Mouse (Mus musculus): ENCODE data around the gene Klf13.

The Klf13 gene

DNA sequence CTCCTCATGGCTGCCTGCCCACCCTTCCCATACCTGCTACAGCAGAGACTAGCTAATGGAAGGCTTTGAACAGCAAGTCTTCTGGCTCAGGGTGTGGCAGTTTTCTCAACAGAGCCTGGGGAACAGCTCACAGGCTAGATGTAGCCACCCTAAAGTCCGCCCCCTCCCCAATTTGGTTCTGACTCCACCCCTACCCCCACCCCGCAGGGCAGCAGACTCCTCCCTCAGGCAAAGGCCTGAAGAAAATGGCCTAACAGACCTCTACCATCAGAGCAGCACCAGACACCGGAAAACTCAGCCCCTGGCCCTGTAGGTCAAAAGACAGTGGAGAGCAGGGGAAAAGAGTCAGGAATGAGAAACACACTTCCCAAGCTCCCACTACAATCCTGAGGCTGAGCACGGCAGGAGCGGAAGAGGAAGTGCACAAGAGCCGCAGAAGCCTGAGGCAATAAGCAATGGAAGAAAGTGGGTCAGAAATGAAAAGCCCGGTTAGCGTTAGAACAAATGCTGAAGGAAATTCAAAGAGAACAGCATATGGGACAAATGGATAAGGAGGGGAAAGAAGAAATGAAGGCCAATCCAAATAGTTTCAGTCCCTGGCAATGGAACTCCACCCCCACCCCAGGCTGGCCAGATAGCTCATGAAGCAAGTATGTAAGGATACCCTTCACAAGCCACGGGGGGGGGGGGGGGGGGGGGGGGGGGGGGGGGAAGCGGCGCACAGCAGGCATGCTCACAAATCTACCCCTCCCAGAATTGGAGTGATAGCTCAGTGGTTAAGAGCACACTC is 30.0 kb downstream of the Klf13 start:
- DNase-seq (ENCODE audit: low spot score), result no peak

DNA sequence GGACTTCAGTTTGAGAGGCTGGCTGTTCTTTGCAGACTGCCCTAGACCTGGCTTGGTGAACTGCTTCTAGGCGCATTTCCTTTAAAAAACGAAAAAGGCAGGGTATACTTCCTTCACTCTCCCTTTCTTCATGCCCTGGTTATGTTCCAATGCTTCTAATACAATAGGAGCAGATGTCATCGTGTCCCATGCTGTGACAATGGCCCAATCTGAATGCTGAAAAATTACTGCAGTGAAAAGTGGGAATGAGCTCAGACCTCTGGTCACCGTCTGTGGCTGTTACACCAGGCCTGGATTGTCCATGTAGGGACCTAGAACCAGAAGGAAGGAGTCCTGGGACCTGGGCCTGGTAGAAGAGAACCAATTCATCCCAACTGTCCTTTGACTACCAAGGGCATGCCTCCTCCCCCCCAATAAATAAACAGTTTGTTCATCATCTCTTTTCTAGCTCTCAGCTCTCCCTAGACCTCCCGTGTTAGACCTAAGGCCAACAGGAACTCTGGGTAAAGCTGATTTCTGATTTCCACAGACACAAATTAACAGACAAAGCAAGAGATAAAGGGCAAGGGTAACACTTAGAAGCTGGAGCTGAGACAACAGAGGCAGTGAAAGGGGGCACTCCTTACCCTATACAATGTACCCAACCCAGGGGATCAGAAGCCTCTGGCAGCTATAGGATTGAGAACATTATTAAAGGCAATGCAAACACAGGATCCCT is 30.8 kb downstream of the Klf13 start:
- DNase-seq (ENCODE audit: low spot score), result no peak

DNA sequence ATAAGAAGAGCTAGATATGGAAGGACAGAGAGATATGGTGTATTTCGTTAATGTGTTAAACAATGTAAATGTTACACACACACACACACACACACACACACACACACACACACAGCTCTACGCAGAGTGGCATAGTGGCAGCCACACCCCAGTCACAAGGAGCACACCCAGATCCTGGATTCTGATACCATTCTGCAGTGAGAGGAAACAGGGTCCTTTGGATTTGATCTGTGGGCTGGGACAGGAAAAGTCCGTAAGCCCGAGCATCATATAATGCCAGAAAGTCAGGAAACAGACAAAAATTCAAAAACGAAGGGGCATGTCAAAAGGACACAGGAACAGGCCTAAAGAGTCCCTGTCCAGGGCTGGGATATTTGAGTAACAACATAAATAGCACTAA is 33.1 kb downstream of the Klf13 start:
- DNase-seq (ENCODE audit: low spot score), result no peak

DNA sequence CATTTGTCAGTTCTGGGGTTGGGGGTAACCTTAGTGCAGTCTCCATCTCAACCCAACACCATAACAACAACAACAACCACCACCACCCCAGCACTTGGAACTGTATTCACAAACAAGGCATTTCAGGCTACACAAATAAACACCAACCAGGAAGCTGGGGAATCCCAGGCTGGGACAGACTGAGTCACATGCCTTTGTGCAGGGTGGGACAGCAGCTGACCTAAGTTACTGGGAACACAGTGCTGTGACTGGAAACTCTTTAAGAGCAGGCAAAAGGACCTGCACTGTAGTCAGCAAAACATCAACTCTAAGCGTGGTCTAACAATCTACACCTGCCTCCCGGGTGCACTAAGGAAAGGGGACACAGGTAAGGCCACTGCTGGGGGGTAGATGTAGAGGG is 33.5 kb downstream of the Klf13 start:
- no peak for DNase-seq (ENCODE audit: low spot score)

DNA sequence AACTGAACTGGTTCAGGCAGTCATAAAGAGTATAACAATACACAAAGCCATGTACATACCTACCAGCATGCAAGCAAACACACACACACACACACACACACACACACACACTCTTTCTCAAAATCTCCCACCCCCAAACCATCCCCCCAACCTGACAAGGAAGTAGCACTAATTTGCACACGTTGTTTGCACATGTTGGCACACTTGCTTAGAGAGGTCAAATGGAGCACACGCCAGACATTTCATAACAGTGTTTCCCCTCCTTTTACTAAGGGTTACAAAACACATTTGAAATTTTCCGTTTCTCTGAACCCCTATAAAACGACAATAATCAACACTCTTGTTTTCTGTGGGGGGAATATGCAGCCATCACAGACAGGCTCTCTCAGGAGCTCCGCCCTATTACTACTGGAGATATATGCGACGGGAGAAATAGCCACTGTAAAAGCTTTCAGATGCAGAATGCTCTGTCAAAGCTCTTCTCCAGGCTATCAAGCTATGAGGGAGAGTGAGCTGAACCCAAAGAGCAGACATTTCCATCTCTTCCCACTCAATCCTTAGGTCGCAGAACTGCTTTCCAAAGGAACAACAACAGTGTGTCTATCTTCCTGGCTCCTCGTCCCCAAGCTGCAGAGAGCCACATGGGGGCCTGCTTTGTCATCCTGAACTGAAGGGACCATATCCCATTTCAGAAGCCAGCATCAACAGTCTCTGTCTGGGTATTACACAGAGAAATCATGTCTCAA is 34.9 kb downstream of the Klf13 start:
- no peak for DNase-seq (ENCODE audit: low spot score)

DNA sequence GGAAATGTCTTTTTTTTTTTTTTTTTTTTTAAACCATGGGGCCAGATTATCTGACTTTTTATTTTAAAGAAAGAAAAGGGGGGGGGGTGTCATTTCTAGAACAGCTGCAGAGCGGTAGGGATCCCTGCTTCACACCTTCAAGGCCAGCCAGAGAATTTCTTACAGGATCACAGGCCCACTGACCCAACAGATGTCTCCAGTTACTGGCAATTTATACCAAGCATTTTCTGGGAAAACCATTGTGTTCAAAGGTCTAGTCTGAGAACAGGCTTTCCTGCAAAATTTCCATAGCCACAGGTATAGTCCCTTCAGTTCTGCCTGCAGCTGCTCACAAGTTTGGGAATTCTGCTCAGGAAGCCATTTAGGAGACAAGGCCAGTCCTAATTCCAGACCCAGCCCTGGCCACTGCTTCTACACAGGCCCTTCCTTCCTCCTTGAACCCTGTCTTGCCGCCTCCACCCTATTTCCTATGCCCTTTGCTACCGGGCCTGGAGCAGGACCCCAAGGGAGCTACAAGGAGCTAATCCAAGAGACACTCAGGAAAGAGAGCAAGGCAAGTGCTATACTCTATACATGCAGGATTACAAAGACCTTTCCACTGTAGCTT is 36.0 kb downstream of the Klf13 start:
- no peak for DNase-seq (ENCODE audit: low spot score)

DNA sequence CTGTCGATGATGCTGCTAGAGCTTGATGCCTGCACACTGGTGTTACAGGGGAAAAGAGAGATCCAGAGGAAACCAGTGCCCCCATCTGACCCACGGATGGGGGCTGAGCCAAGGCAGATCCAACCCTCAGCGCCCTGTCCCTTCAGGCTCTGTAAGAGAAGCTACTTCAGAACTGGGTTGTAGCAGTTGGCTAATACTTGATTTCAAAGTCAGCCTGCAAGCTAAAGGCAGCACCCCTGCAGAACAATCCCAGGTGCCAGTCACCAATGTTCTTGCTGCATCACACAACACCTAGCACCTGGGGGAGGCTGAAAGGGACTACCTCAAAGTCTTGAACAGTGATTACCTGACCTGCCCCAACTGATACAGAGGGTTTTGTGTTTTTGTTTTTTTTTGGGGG is 36.8 kb downstream of the Klf13 start:
- no peak for DNase-seq (ENCODE audit: low spot score)

DNA sequence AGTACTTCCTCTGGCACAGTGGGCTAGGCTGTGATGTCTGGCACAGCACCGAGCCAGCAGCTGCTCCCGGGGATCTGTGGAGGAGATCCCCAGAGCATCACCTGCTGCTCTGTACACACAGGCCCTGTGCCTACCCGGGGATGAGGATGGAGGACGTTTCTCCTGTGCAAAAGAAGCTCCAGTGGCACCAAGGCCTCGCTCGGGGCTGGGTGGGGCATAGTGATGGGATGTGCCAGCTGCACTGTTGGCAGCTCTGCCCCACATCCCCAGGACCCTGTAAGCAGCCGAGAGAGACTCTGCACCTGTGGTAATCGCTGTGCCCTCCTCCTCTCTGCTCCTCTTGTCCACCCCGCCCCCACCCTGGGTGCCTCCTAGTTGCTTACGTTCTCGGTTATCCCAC is 37.4 kb downstream of the Klf13 start:
- no peak for DNase-seq (ENCODE audit: low spot score)

DNA sequence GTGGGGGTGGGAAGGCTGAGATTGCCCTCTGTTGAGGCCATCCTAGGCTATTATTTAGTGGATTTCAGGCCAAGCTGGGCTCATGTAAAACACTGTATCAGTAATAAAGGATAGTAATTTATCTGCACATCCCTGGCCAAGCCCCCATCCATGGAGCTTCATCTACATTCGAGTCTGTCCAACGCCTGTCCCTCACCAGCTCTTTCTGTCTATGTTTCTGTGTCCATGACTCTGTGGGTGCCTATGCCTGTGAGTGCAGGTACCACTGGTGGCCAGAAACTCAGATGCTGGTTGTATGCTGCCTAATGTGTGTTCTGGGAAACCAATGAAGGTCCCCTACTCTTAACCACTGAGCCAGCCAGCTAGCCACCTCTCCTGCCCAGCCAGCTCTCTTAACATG is 38.3 kb downstream of the Klf13 start:
- no peak for DNase-seq (ENCODE audit: low spot score)

DNA sequence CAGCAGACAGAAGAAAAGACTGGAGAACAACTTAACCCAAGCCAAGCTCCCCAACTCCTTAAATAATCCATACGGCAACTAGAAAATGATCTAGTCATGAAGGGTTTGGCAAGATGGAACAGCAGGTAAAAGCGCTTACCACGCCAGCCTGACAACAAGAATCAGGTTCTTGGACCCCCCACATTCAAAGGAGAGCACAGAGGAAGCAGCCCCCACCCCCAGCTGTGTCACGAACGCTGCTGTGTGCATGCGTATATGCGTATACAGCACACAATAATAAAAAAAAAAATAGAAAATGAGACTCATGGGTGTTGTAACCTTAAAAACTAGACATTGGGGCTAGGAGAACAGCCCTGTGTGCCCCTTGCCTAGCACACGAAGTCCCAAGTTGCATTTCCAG is 38.8 kb downstream of the Klf13 start:
- DNase-seq (ENCODE audit: low spot score), result no peak

DNA sequence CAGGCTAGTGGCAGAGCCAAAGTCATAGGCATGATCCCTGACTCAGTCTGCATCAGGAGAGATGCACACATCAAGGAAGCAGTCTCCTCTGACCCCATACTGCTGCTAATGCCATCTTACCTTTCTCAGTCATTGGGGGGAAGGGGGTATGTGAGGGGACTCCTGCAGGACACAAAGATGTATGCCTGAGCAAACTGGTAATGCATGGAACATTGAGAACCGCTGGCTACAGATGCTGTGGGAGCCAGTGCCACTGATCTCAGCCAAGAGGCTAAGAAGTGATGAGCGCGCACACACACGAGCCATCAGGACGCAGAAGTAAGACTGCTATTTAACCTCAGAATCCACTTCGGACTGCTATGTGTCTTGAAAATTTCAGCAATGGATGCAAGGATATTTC is 40.5 kb downstream of the Klf13 start:
- no peak for DNase-seq (ENCODE audit: low spot score)

DNA sequence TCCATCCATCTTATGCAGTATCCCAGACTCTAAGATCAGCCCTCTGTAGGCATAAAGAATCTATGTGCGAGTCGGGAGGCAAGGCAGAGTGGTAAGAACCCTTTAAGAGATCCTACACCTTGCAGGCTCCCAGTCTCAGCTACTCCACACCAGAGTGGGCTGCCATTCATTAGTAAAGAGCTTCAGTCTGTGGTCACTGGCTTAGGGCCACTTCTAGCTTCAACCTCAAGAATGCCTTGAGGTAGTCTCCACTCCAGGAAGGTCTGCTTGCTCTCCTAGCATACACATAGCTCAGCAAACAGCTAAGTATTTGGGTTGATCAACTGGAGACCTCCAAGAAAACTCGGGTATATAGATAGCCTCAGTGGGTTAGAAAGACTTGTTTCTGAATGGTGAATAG is 41.1 kb downstream of the Klf13 start:
- no peak for DNase-seq (ENCODE audit: low spot score)

DNA sequence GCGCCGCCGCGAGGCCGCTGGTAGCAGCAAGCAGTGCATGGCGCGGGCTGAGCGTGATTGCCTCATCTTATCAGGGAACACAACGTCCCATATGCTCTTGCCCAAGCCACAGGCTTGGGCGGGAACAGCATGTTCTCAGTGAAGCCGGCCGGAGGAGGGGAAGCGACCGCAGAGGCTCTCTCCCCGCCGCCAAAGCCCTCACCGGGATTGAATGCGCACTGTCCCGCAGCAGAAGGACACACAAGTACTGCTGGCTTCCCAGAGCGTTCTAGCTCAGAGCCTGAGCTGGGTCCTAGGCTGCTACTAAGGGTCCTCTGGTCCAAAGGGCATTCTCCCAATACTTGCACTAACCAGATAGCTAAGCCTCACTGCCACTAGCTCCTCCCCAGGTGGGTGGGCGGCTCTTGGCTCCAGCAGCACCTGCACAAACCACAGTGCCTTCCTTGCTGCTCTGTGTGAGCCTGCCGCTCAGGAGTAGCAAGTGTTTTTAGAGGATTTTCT is 41.7 kb downstream of the Klf13 start:
- DNase-seq (ENCODE audit: low spot score), result peak; percentile 86

DNA sequence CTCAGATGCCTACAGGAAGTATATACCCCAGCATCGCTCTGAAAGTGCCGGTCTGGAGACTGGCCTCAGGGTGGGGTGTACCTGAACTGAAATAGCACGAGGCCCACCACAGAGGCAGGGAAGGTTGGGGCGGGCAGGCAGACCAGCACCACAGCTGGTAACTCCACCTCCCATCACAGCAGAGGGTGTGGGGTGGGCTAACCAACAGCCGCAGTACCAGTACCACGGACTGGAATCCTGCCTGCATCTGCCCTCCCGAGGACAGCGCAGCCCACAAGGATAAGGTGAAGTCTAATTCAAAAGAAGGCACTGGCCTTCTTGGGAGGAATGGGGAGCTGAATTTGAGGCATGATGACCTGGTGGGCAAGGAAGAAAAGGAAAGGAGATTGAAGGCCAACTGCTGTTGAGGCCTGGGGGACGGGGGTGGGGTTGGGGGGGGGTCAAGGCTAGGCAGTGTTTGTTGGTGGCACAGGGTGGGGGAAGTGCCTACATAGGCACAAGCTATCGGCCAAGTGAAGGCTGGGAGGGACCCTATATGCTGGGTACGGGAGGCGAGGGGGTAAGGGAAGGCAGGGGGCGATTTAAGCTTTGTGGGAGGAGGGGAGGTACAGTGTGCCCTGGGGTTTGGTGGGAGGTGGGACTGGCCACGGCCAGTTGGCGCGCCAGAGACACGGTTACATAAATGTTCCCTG is 42.3 kb downstream of the Klf13 start:
- DNase-seq (ENCODE audit: low spot score), result no peak

DNA sequence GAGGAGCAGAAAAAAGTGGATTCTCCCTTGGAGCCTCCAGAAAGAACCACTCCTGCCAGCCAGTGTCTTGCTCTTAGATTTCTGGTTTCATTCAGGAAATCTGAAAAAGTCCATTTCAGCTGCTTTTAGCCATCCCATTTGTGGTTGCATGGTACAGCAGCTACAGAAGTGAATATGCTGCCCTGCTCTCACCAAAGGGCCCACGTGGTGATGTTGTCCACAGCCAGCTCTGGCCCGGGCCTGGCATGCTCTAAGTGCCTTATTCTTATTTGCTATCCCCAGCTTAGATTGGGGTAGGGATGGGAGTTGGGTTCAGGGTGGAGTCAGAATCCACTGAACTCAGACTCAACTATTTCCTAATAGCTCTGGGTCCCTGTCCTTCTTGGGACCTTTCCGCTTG is 43.5 kb downstream of the Klf13 start:
- no peak for DNase-seq (ENCODE audit: low spot score)

DNA sequence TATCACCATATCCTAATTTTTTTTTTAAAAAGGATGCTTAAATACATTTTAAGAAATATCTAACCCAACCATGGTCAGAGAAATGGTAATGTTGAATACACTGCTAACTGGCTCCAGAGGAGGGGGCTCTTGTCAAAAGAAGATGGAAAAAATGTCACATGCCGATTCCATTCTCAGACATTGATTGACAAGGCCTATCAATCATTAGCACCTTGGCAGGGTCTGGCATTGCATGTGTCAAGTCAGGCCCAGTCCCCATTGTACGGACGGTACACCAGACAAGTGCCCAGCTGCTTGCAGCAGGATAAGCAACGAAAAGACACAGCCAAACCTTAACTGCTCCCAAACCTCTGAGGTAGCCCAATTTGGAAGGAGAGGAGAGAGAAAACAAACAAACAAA is 44.1 kb downstream of the Klf13 start:
- DNase-seq (ENCODE audit: low spot score), result no peak

DNA sequence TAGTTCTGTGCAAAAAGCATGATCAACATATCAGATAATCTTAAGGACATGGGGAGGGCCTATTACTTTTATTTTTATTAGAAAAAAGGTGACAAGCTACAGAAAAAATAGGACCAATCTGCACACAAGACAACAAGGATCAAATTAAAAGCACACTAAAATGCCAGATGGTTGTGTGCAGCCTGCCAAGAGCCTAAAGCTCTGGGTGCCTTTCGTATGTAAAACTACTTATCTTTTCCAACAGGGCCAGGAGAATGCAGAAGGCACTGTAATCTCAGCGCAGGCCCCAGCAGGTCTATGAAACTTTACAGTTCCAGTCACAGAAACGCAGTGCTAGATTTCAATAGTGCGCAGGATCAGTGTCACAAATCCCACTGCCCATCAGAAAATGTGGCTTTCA is 45.0 kb downstream of the Klf13 start:
- DNase-seq (ENCODE audit: low spot score), result no peak

DNA sequence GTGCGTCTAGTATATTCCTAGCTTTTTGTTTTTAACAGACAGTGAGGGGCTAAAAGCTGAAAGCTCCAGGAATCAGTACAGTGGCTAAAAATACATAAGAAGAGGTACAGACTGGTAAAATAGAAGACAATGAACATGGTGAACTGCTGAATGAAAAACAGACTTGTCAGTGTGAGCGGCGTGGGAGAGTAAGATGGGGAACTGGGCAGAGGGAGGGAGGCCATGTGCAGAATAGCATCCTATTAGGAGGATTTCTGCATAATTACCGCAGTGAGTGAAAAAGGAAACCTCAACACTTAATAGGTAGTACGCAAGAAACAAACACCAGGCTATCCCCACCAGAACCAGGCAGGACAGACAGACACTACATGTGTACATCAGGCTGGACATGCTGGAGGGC is 45.5 kb downstream of the Klf13 start:
- no peak for DNase-seq (ENCODE audit: low spot score)

DNA sequence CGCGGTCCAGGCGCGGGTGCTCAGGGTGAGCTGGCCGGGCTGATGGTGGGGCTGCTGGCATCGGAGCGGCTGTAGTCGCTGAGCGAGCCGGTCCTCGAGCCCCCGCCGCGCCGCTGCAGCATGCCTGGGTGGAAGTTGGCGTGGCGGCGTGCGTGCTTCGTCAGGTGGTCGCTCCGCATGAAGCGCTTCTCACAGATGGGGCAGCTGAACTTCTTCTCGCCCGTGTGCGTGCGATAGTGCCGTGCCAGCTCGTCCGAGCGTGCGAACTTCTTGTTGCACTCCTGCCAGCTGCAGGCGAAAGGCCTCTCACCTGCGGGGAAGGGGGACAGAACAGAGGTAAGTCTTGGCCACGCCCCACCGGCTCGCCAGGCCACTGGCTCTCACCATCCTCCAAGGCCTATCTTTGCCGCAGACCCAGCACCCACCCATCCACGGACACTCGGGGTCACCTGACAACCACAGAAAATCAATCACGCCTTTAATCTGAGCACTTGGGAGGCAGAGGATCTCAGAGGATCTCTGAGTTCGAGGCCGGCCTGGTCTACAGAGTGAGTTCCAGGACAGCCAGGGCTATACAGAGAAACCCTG is 47.1 kb downstream of the Klf13 start:
- DNase-seq (ENCODE audit: low spot score), result no peak

DNA sequence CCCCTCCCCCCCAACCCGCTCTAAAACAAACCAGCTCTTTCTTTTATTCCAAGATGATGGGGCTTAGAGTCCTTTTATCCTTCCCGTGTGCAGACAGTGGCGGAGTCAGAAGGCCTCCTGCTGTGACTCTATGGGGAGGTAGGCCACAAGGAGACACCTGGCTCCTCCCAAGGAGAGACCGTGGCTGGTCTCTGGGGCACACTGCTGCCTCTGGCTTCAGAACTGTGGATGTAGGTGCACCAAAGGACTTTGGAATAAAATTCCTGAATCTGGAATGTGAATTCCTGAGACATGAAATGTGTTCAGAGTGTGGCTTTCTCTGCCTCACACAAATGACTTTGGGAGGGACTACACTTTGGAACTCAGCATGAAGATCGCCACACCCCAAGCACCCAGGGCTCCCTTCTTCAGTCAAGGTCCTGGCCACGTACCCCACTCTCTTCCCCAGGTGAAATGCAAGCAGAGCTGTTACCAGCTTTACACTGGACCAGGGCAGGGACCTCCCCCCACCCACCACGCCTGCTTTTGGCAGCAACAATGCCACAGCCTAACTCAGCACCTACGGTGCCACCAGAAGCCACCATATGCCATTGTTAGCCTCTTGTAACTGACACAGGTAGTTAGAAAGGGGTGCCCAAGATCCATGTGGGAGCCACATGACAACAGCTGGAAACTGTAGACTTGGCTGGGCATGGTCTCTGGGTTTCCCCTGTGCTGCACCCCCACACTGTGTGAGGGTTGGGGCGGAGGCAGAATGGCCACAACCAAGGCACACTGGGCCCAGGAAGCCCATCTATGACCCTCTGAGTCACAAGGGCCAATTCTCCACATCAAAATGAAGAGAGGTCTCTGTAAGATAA is 49.4 kb downstream of the Klf13 start:
- no peak for DNase-seq (ENCODE audit: low spot score)

DNA sequence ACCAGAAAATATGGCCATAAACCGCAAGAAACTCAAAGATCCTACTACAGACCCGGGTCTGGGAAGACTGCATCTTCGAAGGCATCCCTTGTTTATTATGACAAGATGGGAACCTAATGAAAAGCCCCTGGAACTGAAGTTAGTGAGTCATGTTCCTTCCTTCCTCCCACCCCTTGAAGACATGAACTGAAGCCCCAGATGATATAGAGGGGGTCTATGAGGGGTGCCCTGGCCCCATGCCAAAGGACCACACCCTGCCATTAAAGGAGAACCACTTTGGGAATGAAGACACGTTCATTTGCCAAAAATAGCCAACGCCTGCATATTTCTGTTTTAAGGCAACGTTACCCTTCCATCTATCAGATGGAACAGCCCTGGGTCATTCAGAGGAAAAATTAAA is 50.0 kb downstream of the Klf13 start:
- DNase-seq (ENCODE audit: low spot score), result no peak
